Mouse (Mus musculus): ENCODE measurements at regions not wholly inside any gene's neighbourhood (a gene's known extent, or its start where the extent isn't known, plus 50 kb on each side); places are given as distances from the start of the nearest gene placed in this dataset.

GRCm38 (mm10) chr14:45757376-45757775 lies 99.4 kb upstream of the Ddhd1 start:
- H3K27me3 ChIP-seq (ENCODE audit: control insufficient read depth, insufficient read depth, low read length): no peaks in the 10 kb centered on the region
- WGBS: 0% methylated on average over 1 of the region's 1 CpGs
- DNase-seq (ENCODE audit: low spot score) (no peak), ATAC-seq (ENCODE audit: low FRiP score) (no peak)
- H3K27ac ChIP-seq: no peak overlapping the region
- H3K4me3 ChIP-seq (replicated peaks; ENCODE audit: low read length): no peak overlapping the region
- H3K4me2 ChIP-seq (replicated peaks): no peak overlapping the region
- no peaks in the 10 kb centered on the region for H3K9me3 ChIP-seq (ENCODE audit: control insufficient read depth, low read length)
- no peak overlapping the region for H3K9ac ChIP-seq
- H3K36me3 ChIP-seq (replicated peaks; ENCODE audit: control insufficient read depth, insufficient read depth): no peaks in the 10 kb centered on the region
- H3K4me1 ChIP-seq (replicated peaks; ENCODE audit: control insufficient read depth, insufficient read depth, low read length): no peaks in the 10 kb centered on the region

DNA sequence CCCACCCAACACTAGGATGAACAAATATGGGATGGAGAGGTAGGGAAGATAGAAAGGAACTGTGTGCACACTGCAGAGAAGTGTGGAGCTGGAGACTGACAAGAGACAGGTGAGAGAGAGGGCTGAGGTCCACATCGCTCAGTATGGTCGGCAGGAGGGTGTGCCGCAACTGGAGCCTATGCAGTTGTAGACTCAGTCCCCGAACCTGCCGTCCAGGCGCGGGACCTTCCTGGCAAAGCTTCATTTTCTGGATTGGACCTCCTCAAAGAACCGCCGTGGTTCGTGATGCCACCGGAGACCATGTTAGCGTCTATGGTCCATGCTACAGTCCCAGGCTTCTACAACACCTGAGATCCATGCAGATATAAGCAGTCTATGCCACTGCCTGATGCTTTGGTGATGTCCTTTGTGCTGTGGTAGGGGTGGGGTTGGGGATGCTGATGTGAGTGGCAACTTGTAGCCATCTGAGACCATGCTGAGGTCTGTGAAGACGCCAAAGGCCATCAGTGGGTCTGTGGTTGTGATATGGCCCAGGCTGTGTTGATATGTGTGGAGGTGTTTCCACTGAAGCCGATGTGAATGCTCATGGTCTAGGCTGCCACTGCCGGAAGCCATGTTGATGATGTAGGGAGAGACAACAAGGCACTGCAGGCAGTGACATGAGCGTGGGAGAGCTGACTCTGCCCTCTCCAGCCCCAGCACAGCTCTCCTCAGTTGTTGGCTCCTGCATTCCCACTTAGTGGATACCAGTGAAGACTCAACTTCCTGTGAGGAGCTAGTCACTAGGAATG lies 103.1 kb upstream of the Ddhd1 start:
- no peaks in the 10 kb centered on the region for H3K27me3 ChIP-seq (ENCODE audit: control insufficient read depth, insufficient read depth, low read length)
- ATAC-seq (ENCODE audit: low FRiP score) (no peak), DNase-seq (ENCODE audit: low spot score) (no peak)
- no peak overlapping the region for H3K4me3 ChIP-seq (replicated peaks; ENCODE audit: low read length)
- H3K4me2 ChIP-seq (replicated peaks): no peak overlapping the region
- no peaks in the 10 kb centered on the region for H3K36me3 ChIP-seq (replicated peaks; ENCODE audit: control insufficient read depth, insufficient read depth)
- H3K9me3 ChIP-seq (ENCODE audit: control insufficient read depth, low read length): no peaks in the 10 kb centered on the region
- no peak overlapping the region for H3K27ac ChIP-seq
- WGBS: 97% methylated on average over 16 of the region's 16 CpGs
- H3K9ac ChIP-seq: no peak overlapping the region
- H3K4me1 ChIP-seq (replicated peaks; ENCODE audit: control insufficient read depth, insufficient read depth, low read length): no peaks in the 10 kb centered on the region

DNA sequence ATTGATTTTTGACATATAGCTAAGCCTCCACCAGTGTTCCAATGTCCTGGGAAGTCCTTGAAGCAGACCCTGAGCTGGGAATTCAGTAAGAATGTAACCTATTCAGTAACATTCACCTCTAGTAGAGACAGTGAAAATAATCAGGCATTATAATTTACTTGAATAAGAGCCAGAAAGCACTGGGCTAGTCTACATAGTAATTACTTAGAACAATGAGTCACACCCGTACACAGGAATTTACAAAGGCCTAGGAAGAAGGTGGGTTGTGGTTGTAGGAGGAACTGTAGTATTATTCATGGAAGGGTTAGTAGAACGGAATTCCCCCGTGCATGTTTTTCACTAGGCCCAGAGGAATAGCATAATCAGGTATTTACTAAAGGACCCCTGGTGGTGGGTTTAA lies 106.3 kb upstream of the Ddhd1 start:
- H3K27me3 ChIP-seq (ENCODE audit: control insufficient read depth, insufficient read depth, low read length): no peaks in the 10 kb centered on the region
- no peak overlapping the region for H3K4me3 ChIP-seq (replicated peaks; ENCODE audit: low read length)
- H3K4me2 ChIP-seq (replicated peaks): no peak overlapping the region
- no peaks in the 10 kb centered on the region for H3K4me1 ChIP-seq (replicated peaks; ENCODE audit: control insufficient read depth, insufficient read depth, low read length)
- H3K27ac ChIP-seq: no peak overlapping the region
- WGBS: 57% methylated on average over 3 of the region's 3 CpGs
- H3K9me3 ChIP-seq (ENCODE audit: control insufficient read depth, low read length): no peaks in the 10 kb centered on the region
- no peak overlapping the region for H3K9ac ChIP-seq
- ATAC-seq (ENCODE audit: low FRiP score) (no peak), DNase-seq (ENCODE audit: low spot score) (no peak)
- H3K36me3 ChIP-seq (replicated peaks; ENCODE audit: control insufficient read depth, insufficient read depth): no peaks in the 10 kb centered on the region

GRCm38 (mm10) chr14:45766582-45766981 lies 108.6 kb upstream of the Ddhd1 start:
- H3K4me1 ChIP-seq (replicated peaks; ENCODE audit: control insufficient read depth, insufficient read depth, low read length): no peaks in the 10 kb centered on the region
- H3K36me3 ChIP-seq (replicated peaks; ENCODE audit: control insufficient read depth, insufficient read depth): no peaks in the 10 kb centered on the region
- no peak overlapping the region for H3K4me2 ChIP-seq (replicated peaks)
- no peak overlapping the region for H3K4me3 ChIP-seq (replicated peaks; ENCODE audit: low read length)
- H3K9ac ChIP-seq: no peak overlapping the region
- no peak overlapping the region for H3K27ac ChIP-seq
- DNase-seq (ENCODE audit: low spot score) (no peak), ATAC-seq (ENCODE audit: low FRiP score) (no peak)
- H3K9me3 ChIP-seq (ENCODE audit: control insufficient read depth, low read length): no peaks in the 10 kb centered on the region
- H3K27me3 ChIP-seq (ENCODE audit: control insufficient read depth, insufficient read depth, low read length): no peaks in the 10 kb centered on the region
- WGBS: 89% methylated on average over 1 of the region's 1 CpGs

DNA sequence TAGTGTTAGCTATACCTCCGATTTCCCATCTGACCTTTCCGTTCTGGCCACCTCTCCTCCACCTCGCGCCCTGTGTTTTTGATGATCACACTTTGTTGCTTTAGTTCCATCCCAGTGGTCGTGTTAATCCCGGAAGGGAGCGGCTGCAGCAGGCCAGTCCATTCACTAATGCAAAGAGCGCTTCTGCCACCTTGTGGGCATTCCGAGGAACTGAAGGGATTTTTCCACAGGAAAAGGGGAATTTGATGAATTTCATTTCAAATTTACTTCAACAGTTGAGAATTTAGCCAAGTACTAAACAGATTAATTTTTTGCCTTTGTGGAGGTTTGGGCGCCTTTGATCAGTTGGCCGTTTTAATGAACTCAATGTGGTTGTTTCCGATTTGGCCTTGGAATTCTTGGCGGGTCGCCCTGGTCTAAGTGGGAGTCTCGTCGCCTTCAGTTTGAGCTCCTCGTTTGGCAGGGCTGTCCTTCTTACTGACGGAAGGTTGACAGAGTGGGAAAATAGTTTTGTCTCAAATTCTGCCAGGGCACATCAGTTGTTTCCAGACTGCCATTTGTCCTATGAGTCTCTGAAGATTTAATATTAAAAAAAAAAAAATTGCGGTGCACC lies 114.8 kb upstream of the Ddhd1 start:
- no peaks in the 10 kb centered on the region for H3K9me3 ChIP-seq (ENCODE audit: control insufficient read depth, low read length)
- DNase-seq (ENCODE audit: low spot score) (peak; percentile 86), ATAC-seq (ENCODE audit: low FRiP score) (peak; percentile 87)
- no peaks in the 10 kb centered on the region for H3K36me3 ChIP-seq (replicated peaks; ENCODE audit: control insufficient read depth, insufficient read depth)
- 14% methylated on average over 19 of the region's 19 CpGs for WGBS
- no peaks in the 10 kb centered on the region for H3K4me1 ChIP-seq (replicated peaks; ENCODE audit: control insufficient read depth, insufficient read depth, low read length)
- peak overlapping the region; percentile 32; the same call in 1 of the 2 replicates for H3K9ac ChIP-seq
- no peaks in the 10 kb centered on the region for H3K27me3 ChIP-seq (ENCODE audit: control insufficient read depth, insufficient read depth, low read length)
- no peak overlapping the region for H3K27ac ChIP-seq
- no peak overlapping the region for H3K4me3 ChIP-seq (replicated peaks; ENCODE audit: low read length)
- H3K4me2 ChIP-seq (replicated peaks): peak overlapping the region; percentile 42

DNA sequence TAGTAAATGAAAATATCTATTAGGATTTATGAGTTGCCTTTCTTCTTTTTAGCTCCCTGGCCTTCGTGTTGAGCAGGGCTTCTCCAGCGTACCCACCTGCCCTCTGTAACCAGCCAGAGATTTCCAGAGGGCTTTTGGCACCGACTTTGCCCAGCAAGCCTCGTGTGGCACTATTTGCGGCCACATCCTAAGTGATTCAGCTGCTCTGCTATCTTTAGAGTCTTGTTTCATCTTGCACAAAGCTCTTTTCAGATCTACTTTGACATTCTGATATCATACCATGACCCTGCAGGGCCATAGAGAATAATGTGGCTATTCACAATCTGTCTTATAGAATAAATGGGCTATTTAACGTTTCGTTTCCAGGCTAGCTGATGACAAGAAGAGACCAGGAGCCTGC lies 115.4 kb upstream of the Ddhd1 start:
- H3K4me1 ChIP-seq (replicated peaks; ENCODE audit: control insufficient read depth, insufficient read depth, low read length): no peaks in the 10 kb centered on the region
- no peak overlapping the region for H3K9ac ChIP-seq
- WGBS: 27% methylated on average over 7 of the region's 7 CpGs
- H3K4me2 ChIP-seq (replicated peaks): no peak overlapping the region
- no peak for ATAC-seq (ENCODE audit: low FRiP score)
- H3K36me3 ChIP-seq (replicated peaks; ENCODE audit: control insufficient read depth, insufficient read depth): no peaks in the 10 kb centered on the region
- H3K9me3 ChIP-seq (ENCODE audit: control insufficient read depth, low read length): no peaks in the 10 kb centered on the region
- DNase-seq (ENCODE audit: low spot score): no peak
- no peaks in the 10 kb centered on the region for H3K27me3 ChIP-seq (ENCODE audit: control insufficient read depth, insufficient read depth, low read length)
- no peak overlapping the region for H3K4me3 ChIP-seq (replicated peaks; ENCODE audit: low read length)
- no peak overlapping the region for H3K27ac ChIP-seq

GRCm38 (mm10) chr14:45781850-45782249 lies 123.9 kb upstream of the Ddhd1 start:
- DNase-seq (ENCODE audit: low spot score): no peak
- H3K4me2 ChIP-seq (replicated peaks): no peak overlapping the region
- H3K27me3 ChIP-seq (ENCODE audit: control insufficient read depth, insufficient read depth, low read length): no peaks in the 10 kb centered on the region
- no peak for ATAC-seq (ENCODE audit: low FRiP score)
- H3K4me3 ChIP-seq (replicated peaks; ENCODE audit: low read length): no peak overlapping the region
- no peaks in the 10 kb centered on the region for H3K36me3 ChIP-seq (replicated peaks; ENCODE audit: control insufficient read depth, insufficient read depth)
- no peak overlapping the region for H3K27ac ChIP-seq
- 89% methylated on average over 6 of the region's 6 CpGs for WGBS
- no peak overlapping the region for H3K9ac ChIP-seq
- no peaks in the 10 kb centered on the region for H3K9me3 ChIP-seq (ENCODE audit: control insufficient read depth, low read length)
- H3K4me1 ChIP-seq (replicated peaks; ENCODE audit: control insufficient read depth, insufficient read depth, low read length): no peaks in the 10 kb centered on the region

DNA sequence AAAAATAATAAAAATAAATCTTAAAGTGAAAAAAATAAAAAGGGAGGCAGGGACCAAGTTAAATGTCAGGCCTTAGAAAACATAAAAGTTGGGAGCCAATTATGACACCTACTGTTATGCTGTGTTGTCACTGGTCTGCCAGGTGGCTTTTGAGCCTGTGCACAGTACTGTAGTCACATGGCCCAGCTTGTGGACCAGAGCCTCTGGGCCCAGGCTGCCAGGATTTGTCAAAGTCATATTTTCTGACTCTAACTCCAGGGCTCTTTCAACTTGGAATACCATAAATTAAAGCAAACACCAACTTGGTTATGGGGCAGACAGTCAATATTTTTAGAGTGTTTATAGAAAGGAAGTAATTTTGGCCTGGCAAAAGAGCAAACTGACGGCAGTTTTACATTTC lies 137.0 kb upstream of the Ddhd1 start:
- ATAC-seq (ENCODE audit: low FRiP score) (no peak), DNase-seq (ENCODE audit: low spot score) (no peak)
- Histone ChIP-seq H3K4me1 (replicated peaks; ENCODE audit: control insufficient read depth, insufficient read depth, low read length) (no peaks in the 10 kb centered on the region), H3K27ac (no peak overlapping the region), H3K36me3 (replicated peaks; ENCODE audit: control insufficient read depth, insufficient read depth) (no peaks in the 10 kb centered on the region), H3K27me3 (ENCODE audit: control insufficient read depth, insufficient read depth, low read length) (no peaks in the 10 kb centered on the region), H3K4me2 (replicated peaks) (no peak overlapping the region), H3K9ac (no peak overlapping the region), H3K4me3 (replicated peaks; ENCODE audit: low read length) (no peak overlapping the region), H3K9me3 (ENCODE audit: control insufficient read depth, low read length) (no peaks in the 10 kb centered on the region)
- WGBS: 94% methylated on average over 1 of the region's 1 CpGs

- 0 out of 2 replicates have a peak, but pooled peaks cover 4% of the 10 kb centered on the region for H3K9me3 ChIP-seq (ENCODE audit: control insufficient read depth, low read length)
- 79% methylated on average over 10 of the region's 10 CpGs for WGBS
- H3K27me3 ChIP-seq (ENCODE audit: control insufficient read depth, insufficient read depth, low read length): no peaks in the 10 kb centered on the region
- H3K4me1 ChIP-seq (replicated peaks; ENCODE audit: control insufficient read depth, insufficient read depth, low read length): no peaks in the 10 kb centered on the region
- no peak overlapping the region for H3K4me3 ChIP-seq (replicated peaks; ENCODE audit: low read length)
- no peak overlapping the region for H3K9ac ChIP-seq
- H3K4me2 ChIP-seq (replicated peaks): no peak overlapping the region
- DNase-seq (ENCODE audit: low spot score): no peak
- H3K27ac ChIP-seq: no peak overlapping the region
- no peaks in the 10 kb centered on the region for H3K36me3 ChIP-seq (replicated peaks; ENCODE audit: control insufficient read depth, insufficient read depth)
- ATAC-seq (ENCODE audit: low FRiP score): no peak
Measured at GRCm38 (mm10) chr14:45796665-45797319, 138.8 kb upstream of the Ddhd1 start.
